Mouse (Mus musculus): Measurements from ENCODE around the gene Spi1. TPM values are rescaled to one million over a fixed set of nuclear protein-coding genes. Genes with fewer than 3 reads are reported as not detected.
"Not testable (repeated sequence)": the region's sequence is repeated elsewhere in the genome, so short reads cannot be mapped to it uniquely, and the experiment has no call there.

Gene Spi1
- polyA plus RNA-seq, 1 experiment from 2014 or later: 2.4 TPM

DNA sequence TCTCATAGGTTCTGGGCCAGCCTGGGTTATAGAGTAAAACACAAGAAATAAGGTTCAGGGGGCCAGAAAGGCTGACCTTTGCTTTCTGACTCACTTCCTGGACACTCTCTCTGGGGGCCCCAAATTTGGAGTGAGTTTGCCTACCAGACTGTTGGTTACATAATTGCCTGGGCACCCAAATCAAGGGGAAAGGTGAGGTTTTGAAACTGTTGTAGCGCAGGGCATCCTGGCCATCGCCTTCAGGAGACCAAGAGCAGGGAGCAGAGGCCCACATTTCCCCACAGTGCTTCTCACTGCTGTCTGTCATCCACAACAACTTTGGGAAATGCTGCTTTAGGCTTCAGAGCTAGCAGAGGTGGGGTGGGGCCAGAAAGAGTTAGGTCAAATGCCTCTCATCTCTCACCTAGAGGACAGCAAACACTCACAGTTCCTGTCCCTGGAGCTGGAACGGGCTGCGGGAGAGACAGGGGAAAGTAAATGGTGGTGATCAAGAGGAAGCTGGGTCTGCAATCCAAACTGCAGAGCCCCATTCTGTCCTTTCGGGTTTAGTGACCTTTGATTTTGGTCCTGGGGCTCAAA, 27.7 kb downstream of the Spi1 start:
- H3K27ac ChIP-seq (replicated peaks): no peak overlapping the region
- no peak overlapping the region for H3K4me3 ChIP-seq
- no peak overlapping the region for H3K4me2 ChIP-seq (replicated peaks)
- no peaks in the 10 kb centered on the region for H3K9me3 ChIP-seq
- ATAC-seq (replicated peaks): no peak
- no peak overlapping the region for H3K9ac ChIP-seq (replicated peaks)
- H3K27me3 ChIP-seq: no peaks in the 10 kb centered on the region
- WGBS: 93% methylated on average over 5 of the region's 5 CpGs
- peaks cover under 1% of the 10 kb centered on the region for H3K4me1 ChIP-seq
- no peaks in the 10 kb centered on the region for H3K36me3 ChIP-seq

- Histone ChIP-seq H3K4me2 (replicated peaks) (no peak overlapping the region), H3K4me3 (no peak overlapping the region), H3K27me3 (peaks cover 2% of the 10 kb centered on the region; the same call in 1 of the 2 replicates), H3K36me3 (no peaks in the 10 kb centered on the region), H3K27ac (replicated peaks) (no peak overlapping the region), H3K9ac (replicated peaks) (no peak overlapping the region), H3K4me1 (peaks cover 6% of the 10 kb centered on the region), H3K9me3 (no peaks in the 10 kb centered on the region)
- ATAC-seq (replicated peaks): no peak
- WGBS: 72% methylated on average over 6 of the region's 6 CpGs
Observed at GRCm38 (mm10) chr2:91110429-91110828, 28.2 kb downstream of the Spi1 start.

GRCm38 (mm10) chr2:91111832-91112231, 29.6 kb downstream of the Spi1 start:
- H3K27me3 ChIP-seq; H3K4me2 ChIP-seq (replicated peaks); H3K27ac ChIP-seq (replicated peaks); H3K9ac ChIP-seq (replicated peaks); H3K4me3 ChIP-seq; H3K9me3 ChIP-seq; ATAC-seq (replicated peaks); H3K36me3 ChIP-seq; H3K4me1 ChIP-seq: not testable (repeated sequence)
- 94% methylated on average over 3 of the region's 3 CpGs for WGBS

DNA sequence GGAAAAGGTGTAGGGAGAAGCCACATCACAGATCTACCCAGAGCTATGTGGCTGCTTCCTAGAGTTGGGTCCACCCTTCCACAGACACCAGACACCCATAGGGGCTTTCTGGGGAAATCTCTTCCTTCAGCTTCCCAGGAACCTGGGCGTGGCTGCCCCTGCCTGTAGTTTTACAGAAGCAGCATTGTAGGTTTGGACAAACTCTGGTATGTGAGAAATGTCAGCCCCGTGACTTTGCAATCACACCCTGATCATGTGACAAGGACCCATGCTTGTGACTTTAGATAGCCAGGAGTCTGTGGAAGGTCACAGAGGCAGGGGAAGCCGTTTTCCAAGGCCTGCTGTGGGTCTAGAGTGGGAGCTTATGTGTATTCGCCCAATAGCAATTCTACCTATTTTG, 30.3 kb downstream of the Spi1 start:
- Histone ChIP-seq H3K9ac (replicated peaks) (no peak overlapping the region), H3K9me3 (no peaks in the 10 kb centered on the region), H3K4me1 (peaks cover 7% of the 10 kb centered on the region), H3K4me2 (replicated peaks) (no peak overlapping the region), H3K36me3 (no peaks in the 10 kb centered on the region), H3K4me3 (no peak overlapping the region), H3K27ac (replicated peaks) (no peak overlapping the region), H3K27me3 (peaks cover 4% of the 10 kb centered on the region; the same call in 1 of the 2 replicates)
- ATAC-seq (replicated peaks): no peak
- WGBS: 71% methylated on average over 4 of the region's 4 CpGs

- no peaks in the 10 kb centered on the region for H3K36me3 ChIP-seq
- peaks cover 4% of the 10 kb centered on the region; the same call in 1 of the 2 replicates for H3K27me3 ChIP-seq
- no peak for ATAC-seq (replicated peaks)
- WGBS: 88% methylated on average over 10 of the region's 10 CpGs
- H3K4me2 ChIP-seq (replicated peaks): no peak overlapping the region
- H3K4me1 ChIP-seq: peaks cover 7% of the 10 kb centered on the region
- no peak overlapping the region for H3K9ac ChIP-seq (replicated peaks)
- no peaks in the 10 kb centered on the region for H3K9me3 ChIP-seq
- no peak overlapping the region for H3K27ac ChIP-seq (replicated peaks)
- no peak overlapping the region for H3K4me3 ChIP-seq
Observed at GRCm38 (mm10) chr2:91113334-91113733, 31.1 kb downstream of the Spi1 start.

DNA sequence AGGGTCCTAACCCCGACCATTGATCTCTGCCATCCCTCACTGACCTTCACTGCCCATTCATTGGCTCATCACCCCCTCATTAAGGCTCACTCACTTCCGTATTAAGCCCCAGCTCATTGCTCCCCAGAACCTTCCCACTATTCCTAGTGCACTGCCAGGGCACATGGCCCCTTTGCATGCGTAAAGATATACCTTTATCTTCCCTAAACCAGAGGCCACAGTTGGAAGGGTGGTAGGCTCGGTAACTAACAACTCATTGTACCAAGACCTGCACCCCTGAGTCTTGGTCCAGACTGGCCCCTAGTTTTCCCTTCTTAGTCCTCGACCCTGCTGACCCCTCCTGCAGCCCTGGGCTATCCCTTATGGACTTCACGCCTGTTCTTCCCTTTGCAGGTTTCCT, 31.7 kb downstream of the Spi1 start:
- H3K4me3 ChIP-seq: no peak overlapping the region
- ATAC-seq (replicated peaks): no peak
- WGBS: 71% methylated on average over 6 of the region's 6 CpGs

GRCm38 (mm10) chr2:91114781-91115577, 32.8 kb downstream of the Spi1 start:
- Histone ChIP-seq H3K9me3 (no peaks in the 10 kb centered on the region), H3K9ac (replicated peaks) (peak overlapping the region; percentile 16; the same call in 1 of the 2 replicates), H3K4me1 (peaks cover 7% of the 10 kb centered on the region), H3K27ac (replicated peaks) (no peak overlapping the region), H3K4me2 (replicated peaks) (peak overlapping the region; percentile 55), H3K36me3 (no peaks in the 10 kb centered on the region), H3K27me3 (peaks cover 4% of the 10 kb centered on the region; the same call in 1 of the 2 replicates), H3K4me3 (peak overlapping the region; percentile 34)
- ATAC-seq (replicated peaks): peak; percentile 61
- WGBS: 9% methylated on average over 42 of the region's 42 CpGs

More for the DNA sequence above, 31.7 kb downstream of the Spi1 start:
- no peaks in the 10 kb centered on the region for H3K36me3 ChIP-seq
- H3K4me2 ChIP-seq (replicated peaks): no peak overlapping the region
- H3K9me3 ChIP-seq: no peaks in the 10 kb centered on the region
- peaks cover 4% of the 10 kb centered on the region; the same call in 1 of the 2 replicates for H3K27me3 ChIP-seq
- H3K4me1 ChIP-seq: peaks cover 7% of the 10 kb centered on the region
- no peak overlapping the region for H3K9ac ChIP-seq (replicated peaks)
- H3K27ac ChIP-seq (replicated peaks): no peak overlapping the region

DNA sequence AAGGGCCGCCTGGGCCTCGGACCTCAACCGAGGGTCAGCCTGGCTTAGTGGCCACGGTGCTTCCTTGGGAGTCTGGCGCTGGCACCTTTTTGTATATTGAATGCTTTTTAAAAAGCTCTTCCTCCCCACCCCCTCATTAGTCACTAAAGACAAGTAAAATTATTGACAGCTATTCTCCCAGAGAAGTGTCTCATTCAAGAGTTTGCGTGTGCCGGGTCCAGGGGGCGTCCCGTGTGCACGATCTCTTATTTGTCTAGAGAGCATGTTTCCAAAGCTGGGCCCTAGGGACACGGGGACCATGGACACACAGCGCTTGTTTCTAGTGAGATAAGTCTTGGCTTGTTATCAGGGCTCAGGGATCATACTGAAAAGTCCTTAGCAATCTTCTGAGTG, 33.4 kb downstream of the Spi1 start:
- 32% methylated on average over 12 of the region's 12 CpGs for WGBS
- Histone ChIP-seq H3K4me2 (replicated peaks) (peak overlapping the region; percentile 55), H3K9me3 (no peaks in the 10 kb centered on the region), H3K4me3 (peak overlapping the region; percentile 34), H3K27ac (replicated peaks) (no peak overlapping the region), H3K36me3 (no peaks in the 10 kb centered on the region), H3K27me3 (peaks cover 4% of the 10 kb centered on the region; the same call in 1 of the 2 replicates), H3K4me1 (peaks cover 7% of the 10 kb centered on the region), H3K9ac (replicated peaks) (peak overlapping the region; percentile 16; the same call in 1 of the 2 replicates)
- no peak for ATAC-seq (replicated peaks)

GRCm38 (mm10) chr2:91116842-91117241, 34.7 kb downstream of the Spi1 start:
- Histone ChIP-seq H3K36me3 (no peaks in the 10 kb centered on the region), H3K4me2 (replicated peaks) (no peak overlapping the region), H3K4me1 (peaks cover 7% of the 10 kb centered on the region), H3K9me3 (no peaks in the 10 kb centered on the region), H3K9ac (replicated peaks) (no peak overlapping the region), H3K27me3 (peaks cover 4% of the 10 kb centered on the region; the same call in 1 of the 2 replicates), H3K27ac (replicated peaks) (no peak overlapping the region), H3K4me3 (no peak overlapping the region)
- ATAC-seq (replicated peaks): no peak
- 80% methylated on average over 5 of the region's 5 CpGs for WGBS

DNA sequence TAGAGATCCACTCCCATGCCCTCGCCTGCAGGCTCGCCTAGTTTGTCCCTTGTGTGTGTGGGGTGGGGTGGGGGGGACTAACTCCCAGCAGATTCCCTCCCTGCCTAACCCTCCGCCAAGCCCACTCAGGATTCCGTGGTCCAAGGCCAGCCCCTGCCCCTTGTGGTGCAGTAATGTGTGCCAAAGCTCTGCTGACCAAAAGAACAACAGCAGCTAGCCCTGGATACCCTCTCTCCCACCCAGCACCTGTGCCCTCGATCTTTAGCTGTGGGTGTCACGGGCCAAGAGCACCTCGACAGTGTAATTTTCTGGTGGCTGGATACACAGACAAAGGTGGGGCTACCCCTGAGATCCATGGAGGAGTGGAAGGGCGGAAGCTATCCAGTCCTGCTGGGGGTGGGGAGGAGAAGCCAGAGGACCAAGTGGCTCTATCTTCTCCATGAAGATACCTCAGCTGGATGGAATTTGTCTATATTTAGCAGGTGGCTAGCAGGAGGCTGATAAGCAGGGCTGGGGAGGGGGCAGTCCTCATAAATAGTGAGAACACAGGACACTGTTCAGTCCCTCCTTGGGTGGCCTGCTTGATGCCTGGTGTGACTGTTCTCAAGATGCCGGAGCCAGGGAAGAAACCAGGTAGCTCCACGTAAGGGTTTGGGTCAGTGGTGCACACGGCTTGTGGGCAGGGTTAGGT, 35.5 kb downstream of the Spi1 start, which contains the start of gene Mybpc3:
Gene Mybpc3, plus strand, starts transcription at position 560 of the 691 bp plus-strand sequence.
- Histone ChIP-seq H3K4me1 (peaks cover 7% of the 10 kb centered on the region), H3K4me3 (no peak within 1 kb of the TSS), H3K36me3 (no peaks in the 10 kb centered on the region), H3K27me3 (peaks cover 4% of the 10 kb centered on the region; the same call in 1 of the 2 replicates), H3K9ac (replicated peaks) (no peak within 1 kb of the TSS), H3K4me2 (replicated peaks) (no peak within 1 kb of the TSS), H3K9me3 (no peaks in the 10 kb centered on the region), H3K27ac (replicated peaks) (no peak within 1 kb of the TSS)
- WGBS: 86% methylated on average over 11 of the region's 11 CpGs
- ATAC-seq (replicated peaks): no peak

- Histone ChIP-seq H3K4me3 (no peak overlapping the region), H3K36me3 (no peaks in the 10 kb centered on the region), H3K9me3 (no peaks in the 10 kb centered on the region), H3K9ac (replicated peaks) (no peak overlapping the region), H3K4me1 (peaks cover 7% of the 10 kb centered on the region), H3K27ac (replicated peaks) (no peak overlapping the region), H3K4me2 (replicated peaks) (no peak overlapping the region), H3K27me3 (peaks cover 4% of the 10 kb centered on the region; the same call in 1 of the 2 replicates)
- WGBS: 61% methylated on average over 1 of the region's 1 CpGs
- no peak for ATAC-seq (replicated peaks)
Observed at GRCm38 (mm10) chr2:91118647-91119046, 36.5 kb downstream of the Spi1 start.

GRCm38 (mm10) chr2:91119061-91119460, 36.9 kb downstream of the Spi1 start:
- ATAC-seq (replicated peaks): no peak
- no peaks in the 10 kb centered on the region for H3K36me3 ChIP-seq
- no peaks in the 10 kb centered on the region for H3K9me3 ChIP-seq
- no peak overlapping the region for H3K9ac ChIP-seq (replicated peaks)
- H3K4me3 ChIP-seq: no peak overlapping the region
- peaks cover 7% of the 10 kb centered on the region for H3K4me1 ChIP-seq
- WGBS: 91% methylated on average over 19 of the region's 19 CpGs
- H3K27me3 ChIP-seq: peaks cover 4% of the 10 kb centered on the region; the same call in 1 of the 2 replicates
- no peak overlapping the region for H3K27ac ChIP-seq (replicated peaks)
- no peak overlapping the region for H3K4me2 ChIP-seq (replicated peaks)

Data from forebrain, embryonic 15.5 days (tissue).